Mouse (Mus musculus) left cerebral cortex, postnatal 14 days (tissue): ENCODE data around the gene Nudcd3. TPM values are rescaled to one million over a fixed set of nuclear protein-coding genes. Genes with fewer than 3 reads are reported as not detected.
"Not testable (repeated sequence)": the region's sequence is repeated elsewhere in the genome, so short reads cannot be mapped to it uniquely, and the experiment has no call there.

ENCODE experiments used
- DNase-seq, 2 experiments: peaks; one replicate each; pipeline ENCODE4 v3.0.0; 2021 to 2022; ENCODE audit warnings: low spot score in 2 of 2, mixed read lengths in 1 of 2
- intact Hi-C: fragments of 180-260 bp; cut with DNase I; formaldehyde crosslinking; loops from one replicate; pipeline ENCODE4 v1.15.1; 2025
- total RNA-seq, 2 experiments: library from RNA; stranded (reverse); gene quantifications; 2 replicates each; pipeline ENCODE4 v1.2.3; 2021

Gene Nudcd3
- total RNA-seq, 2 experiments from 2014 or later: 128 to 129 TPM

GRCm38 (mm10) chr11:6154211-6154701, 46.0 kb downstream of the Nudcd3 start:
- intact Hi-C loops: no loop called here
- DNase-seq: peak; percentile 48 to 73

GRCm38 (mm10) chr11:6152864-6153263, 47.4 kb downstream of the Nudcd3 start:
- no peak for DNase-seq
- intact Hi-C loops: no loop called here

- intact Hi-C loops: no loop called here
These were observed 61.8 kb downstream of the Nudcd3 start for GRCm38 (mm10) chr11:6138233-6138950.

GRCm38 (mm10) chr11:6132886-6133285, 67.3 kb downstream of the Nudcd3 start:
- intact Hi-C loops: no loop called here
- DNase-seq: no peak

More at GRCm38 (mm10) chr11:6138233-6138950, 61.8 kb downstream of the Nudcd3 start:
- DNase-seq: no peak

GRCm38 (mm10) chr11:6130578-6130977, 69.6 kb downstream of the Nudcd3 start:
- DNase-seq: no peak

GRCm38 (mm10) chr11:6123605-6124120, 76.6 kb downstream of the Nudcd3 start:
- DNase-seq: no peak
- intact Hi-C loops: loop anchor here (5.0 kb wide), 1 partner anchor 46 kb away; no protein-coding TSS in a partner anchor

More at GRCm38 (mm10) chr11:6130578-6130977, 69.6 kb downstream of the Nudcd3 start:
- intact Hi-C loops: no loop called here

- intact Hi-C loops: loop anchor here (5.0 kb wide), 1 partner anchor 45 kb away; no protein-coding TSS in a partner anchor
- DNase-seq: no peak
These were observed 77.6 kb downstream of the Nudcd3 start for GRCm38 (mm10) chr11:6122631-6123030.

GRCm38 (mm10) chr11:6120596-6120995, 79.6 kb downstream of the Nudcd3 start:
- intact Hi-C loops: loop anchor here (5.0 kb wide), 1 partner anchor 43 kb away; no protein-coding TSS in a partner anchor
- DNase-seq: peak; percentile 82 to 94

- no peak for DNase-seq
- intact Hi-C loops: loop anchor here (5.0 kb wide), 1 partner anchor 43 kb away; no protein-coding TSS in a partner anchor
These were observed 80.2 kb downstream of the Nudcd3 start for GRCm38 (mm10) chr11:6120001-6120400.

- intact Hi-C loops: loop anchor here (5.0 kb wide), 1 partner anchor 68 kb away; no protein-coding TSS in a partner anchor
These were observed 80.9 kb downstream of the Nudcd3 start for GRCm38 (mm10) chr11:6119312-6119711.

GRCm38 (mm10) chr11:6117956-6118355, 82.3 kb downstream of the Nudcd3 start:
- intact Hi-C loops: loop anchor here (5.0 kb wide), 1 partner anchor 69 kb away; no protein-coding TSS in a partner anchor
- DNase-seq: no peak

More at GRCm38 (mm10) chr11:6119312-6119711, 80.9 kb downstream of the Nudcd3 start:
- DNase-seq: peak; percentile 65 to 67

- no peak for DNase-seq
- intact Hi-C loops: no loop called here
These were observed 88.3 kb downstream of the Nudcd3 start for GRCm38 (mm10) chr11:6111734-6112484.

- intact Hi-C loops: no loop called here
- DNase-seq: peak in 1 of 2 experiments; percentile 66
These were observed 90.2 kb downstream of the Nudcd3 start for GRCm38 (mm10) chr11:6109990-6110389.

GRCm38 (mm10) chr11:6108296-6108695, 91.9 kb downstream of the Nudcd3 start:
- intact Hi-C loops: no loop called here
- DNase-seq: no peak

GRCm38 (mm10) chr11:6107722-6108121, 92.5 kb downstream of the Nudcd3 start:
- DNase-seq: no peak
- intact Hi-C loops: no loop called here

GRCm38 (mm10) chr11:6104734-6105133, 95.5 kb downstream of the Nudcd3 start:
- DNase-seq: no peak
- intact Hi-C loops: no loop called here

GRCm38 (mm10) chr11:6096637-6097036, 103.6 kb downstream of the Nudcd3 start:
- DNase-seq, intact Hi-C loops: not testable (repeated sequence)

- DNase-seq: peak; percentile 67 to 83
- intact Hi-C loops: loop anchor here (2.0 kb wide), 1 partner anchor 22 kb away; no protein-coding TSS in a partner anchor
These were observed 113.2 kb downstream of the Nudcd3 start for GRCm38 (mm10) chr11:6086991-6087390.

- intact Hi-C loops: loop anchor here (5.0 kb wide), 1 partner anchor 44 kb away; no protein-coding TSS in a partner anchor
- peak in 1 of 2 experiments; percentile 53 for DNase-seq
These were observed 121.5 kb downstream of the Nudcd3 start for GRCm38 (mm10) chr11:6078737-6079136.
